Mouse (Mus musculus) MEL (cell line): ENCODE measurements around the gene Fbxw8.

ENCODE experiments used
- CTCF ChIP-seq, 3 experiments: IDR thresholded peaks in 2 of 3; conservative IDR thresholded peaks in 1 of 3; 2 replicates each; pipeline ENCODE4 v1.5.1; 2011 to 2012; ENCODE audit warnings: low read length in 3 of 3, low read depth in 2 of 3, mild to moderate bottlenecking in 2 of 3, improper control_type of control experiment in 1 of 3, inconsistent platforms in 1 of 3, mixed read lengths in 1 of 3, moderate library complexity in 1 of 3; ENCODE audit not compliant: control insufficient read depth in 1 of 3, insufficient read depth in 1 of 3, poor library complexity in 1 of 3, severe bottlenecking in 1 of 3
- EP300 ChIP-seq, 2 experiments: IDR thresholded peaks; 2 replicates each; pipeline ENCODE4 v1.6.1; 2011; ENCODE audit warnings: improper control_type of control experiment in 2 of 2, low read length in 2 of 2, low read depth in 1 of 2, mild to moderate bottlenecking in 1 of 2
- GATA1 ChIP-seq: IDR thresholded peaks from 2 replicates; pipeline ENCODE4 v1.6.1; 2011; ENCODE audit warnings: low read depth, low read length, improper control_type of control experiment
- NRF1 ChIP-seq: IDR thresholded peaks from 2 replicates; pipeline ENCODE4 v1.6.1; 2014; ENCODE audit warnings: low read depth, mild to moderate bottlenecking, inconsistent platforms, low read length, improper control_type of control experiment, moderate library complexity; ENCODE audit not compliant: poor library complexity, insufficient read depth, severe bottlenecking
- POLR2A ChIP-seq, 2 experiments: IDR thresholded peaks; 2 replicates each; pipeline ENCODE4 v1.6.1; 2011 to 2012; ENCODE audit warnings: low read length in 2 of 2, mild to moderate bottlenecking in 2 of 2, control low read depth in 1 of 2, improper control_type of control experiment in 1 of 2, low read depth in 1 of 2, moderate library complexity in 1 of 2; ENCODE audit not compliant: control insufficient read depth in 1 of 2, insufficient read depth in 1 of 2, poor library complexity in 1 of 2
- SIN3A ChIP-seq: IDR thresholded peaks from 2 replicates; pipeline ENCODE4 v1.6.1; 2012; ENCODE audit warnings: low read length, improper control_type of control experiment, inconsistent platforms
- SMC3 ChIP-seq: IDR thresholded peaks from 2 replicates; pipeline ENCODE4 v1.6.1; 2011; ENCODE audit warnings: low read depth, low read length, improper control_type of control experiment
- TBP ChIP-seq: IDR thresholded peaks from 2 replicates; pipeline ENCODE4 v1.8.0; 2011; ENCODE audit warnings: low read depth, low read length, improper control_type of control experiment
- ZC3H11A ChIP-seq: IDR thresholded peaks from 2 replicates; pipeline ENCODE4 v1.6.1; 2012; ENCODE audit warnings: low read depth, mild to moderate bottlenecking, inconsistent platforms, low read length, improper control_type of control experiment

DNA sequence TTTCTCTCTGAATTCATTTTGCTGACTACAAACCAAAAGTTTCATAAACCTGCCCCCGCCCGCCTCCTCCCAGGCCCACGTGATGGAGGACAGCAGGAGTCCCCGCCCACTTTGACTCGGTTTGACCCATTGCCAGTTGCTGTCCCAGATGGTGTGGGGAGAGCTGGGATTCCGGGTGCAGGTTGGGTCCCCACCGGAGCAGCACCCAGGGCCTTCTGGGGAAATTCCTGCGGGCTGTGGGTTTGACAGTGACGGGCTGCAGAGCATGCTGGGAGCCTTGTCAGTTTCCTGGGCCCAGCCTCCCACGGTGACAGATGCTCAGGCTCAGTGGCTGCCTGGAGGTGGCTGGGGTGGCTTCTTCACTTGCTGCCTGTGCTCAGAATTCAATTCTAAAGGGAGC lies 125.8 kb downstream of the Fbxw8 start:
- TF ChIP-seq SIN3A = no peak
- no peak for TF ChIP-seq ZC3H11A
- no peak for TF ChIP-seq CTCF (IDR thresholded peaks at IDR 0.05 in 2 of 3, conservative IDR thresholded peaks at IDR 0.05 in 1 of 3; ENCODE audit: control insufficient read depth in 1 of 3, insufficient read depth in 1 of 3, low read depth in 2 of 3, low read length in 3 of 3, poor library complexity in 1 of 3, severe bottlenecking in 1 of 3)
- no peak for TF ChIP-seq POLR2A (IDR thresholded peaks at IDR 0.05; ENCODE audit: control insufficient read depth in 1 of 2, insufficient read depth in 1 of 2, low read depth in 1 of 2, low read length in 2 of 2, poor library complexity in 1 of 2)
- TF ChIP-seq EP300 (IDR thresholded peaks at IDR 0.05; ENCODE audit: low read depth in 1 of 2, low read length in 2 of 2) = no peak
- no peak for TF ChIP-seq TBP
- TF ChIP-seq SMC3 = no peak
- no peak for TF ChIP-seq NRF1
- TF ChIP-seq GATA1 = no peak
